Mouse (Mus musculus): ENCODE results near the gene Lif. TPM values are rescaled to one million over a fixed set of nuclear protein-coding genes. Genes with fewer than 3 reads are reported as not detected.

Lif gene
- polyA plus RNA-seq, 1 experiment from 2014 or later: 0.08 TPM

GRCm38 (mm10) chr11:4220443-4221400 lies 36.6 kb upstream of the Lif start:
- H3K9me3 ChIP-seq: no peaks in the 10 kb centered on the region
- H3K4me2 ChIP-seq (replicated peaks): no peak overlapping the region
- H3K36me3 ChIP-seq: peaks cover 13% of the 10 kb centered on the region
- WGBS: 52% methylated on average over 28 of the region's 28 CpGs
- no peak overlapping the region for H3K27ac ChIP-seq
- no peak for ATAC-seq (ENCODE audit: low FRiP score, low read depth)
- H3K27me3 ChIP-seq: peaks cover 27% of the 10 kb centered on the region
- H3K9ac ChIP-seq: no peak overlapping the region
- H3K4me1 ChIP-seq: peaks cover 21% of the 10 kb centered on the region
- no peak overlapping the region for H3K4me3 ChIP-seq

DNA sequence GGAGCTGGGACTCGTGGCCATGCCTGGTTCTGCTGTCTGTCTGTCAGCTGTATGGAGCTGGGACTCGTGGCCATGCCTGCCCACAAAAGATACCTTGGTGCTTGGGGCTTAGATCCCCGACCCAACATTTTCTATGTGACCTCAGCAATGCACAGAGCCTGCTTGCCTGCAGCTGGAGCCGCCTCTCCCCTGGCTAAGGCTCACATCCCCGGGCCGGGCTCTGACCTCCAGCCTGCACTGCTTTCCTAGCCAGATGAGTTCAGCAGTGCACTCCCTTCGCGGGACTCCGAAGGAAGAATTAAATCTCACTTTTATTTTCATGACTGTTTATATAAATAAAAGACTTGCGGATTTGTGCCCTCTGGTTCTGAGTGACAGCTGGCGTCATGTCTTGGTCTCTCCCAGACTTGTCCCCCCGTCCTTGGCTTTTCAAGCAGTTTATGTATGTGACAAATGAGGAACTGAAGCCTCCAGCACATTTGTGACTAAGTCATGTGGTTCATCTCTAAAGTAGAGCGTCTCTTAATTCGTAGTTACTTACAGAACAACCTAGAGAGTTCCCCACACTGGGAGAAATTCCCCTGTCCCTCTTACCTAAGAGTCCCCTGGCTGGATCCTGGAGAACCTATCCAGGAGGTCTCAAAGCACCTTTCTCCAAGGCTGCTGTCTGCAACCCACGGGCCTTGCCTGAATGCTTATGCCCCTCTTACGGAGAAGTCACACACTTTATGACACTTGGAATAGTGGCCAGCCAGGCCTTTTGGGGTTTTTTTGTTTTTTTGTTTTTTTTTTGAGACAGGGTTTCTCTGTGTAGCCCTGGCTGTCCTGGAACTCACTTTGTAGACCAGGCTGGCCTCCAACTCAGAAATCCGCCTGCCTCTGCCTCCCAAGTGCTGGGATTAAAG lies 35.1 kb upstream of the Lif start:
- peaks cover 27% of the 10 kb centered on the region for H3K27me3 ChIP-seq
- H3K4me1 ChIP-seq: peaks cover 21% of the 10 kb centered on the region
- H3K4me3 ChIP-seq: no peak overlapping the region
- H3K27ac ChIP-seq: no peak overlapping the region
- no peak for ATAC-seq (ENCODE audit: low FRiP score, low read depth)
- WGBS: 76% methylated on average over 17 of the region's 17 CpGs
- H3K36me3 ChIP-seq: no peaks in the 10 kb centered on the region
- no peaks in the 10 kb centered on the region for H3K9me3 ChIP-seq
- H3K4me2 ChIP-seq (replicated peaks): no peak overlapping the region
- no peak overlapping the region for H3K9ac ChIP-seq

GRCm38 (mm10) chr11:4223393-4224188 lies 33.8 kb upstream of the Lif start:
- Histone ChIP-seq H3K9me3 (no peaks in the 10 kb centered on the region), H3K27ac (no peak overlapping the region), H3K4me3 (no peak overlapping the region), H3K36me3 (no peaks in the 10 kb centered on the region), H3K27me3 (peaks cover 15% of the 10 kb centered on the region), H3K9ac (no peak overlapping the region), H3K4me2 (replicated peaks) (no peak overlapping the region), H3K4me1 (peaks cover 19% of the 10 kb centered on the region)
- WGBS: 24% methylated on average over 7 of the region's 7 CpGs
- ATAC-seq (ENCODE audit: low FRiP score, low read depth): no peak

- no peak overlapping the region for H3K4me2 ChIP-seq (replicated peaks)
- no peaks in the 10 kb centered on the region for H3K36me3 ChIP-seq
- H3K9ac ChIP-seq: no peak overlapping the region
- 29% methylated on average over 2 of the region's 2 CpGs for WGBS
- no peak for ATAC-seq (ENCODE audit: low FRiP score, low read depth)
- H3K27ac ChIP-seq: no peak overlapping the region
- H3K4me3 ChIP-seq: no peak overlapping the region
- peaks cover 15% of the 10 kb centered on the region for H3K4me1 ChIP-seq
- H3K27me3 ChIP-seq: peaks cover 8% of the 10 kb centered on the region
- no peaks in the 10 kb centered on the region for H3K9me3 ChIP-seq
Measured at GRCm38 (mm10) chr11:4224223-4224622, 33.1 kb upstream of the Lif start.

- WGBS: 76% methylated on average over 5 of the region's 5 CpGs
- H3K9ac ChIP-seq: no peak overlapping the region
- H3K27me3 ChIP-seq: no peaks in the 10 kb centered on the region
- ATAC-seq (ENCODE audit: low FRiP score, low read depth): no peak
- no peak overlapping the region for H3K4me2 ChIP-seq (replicated peaks)
- H3K27ac ChIP-seq: no peak overlapping the region
- H3K4me1 ChIP-seq: peaks cover 12% of the 10 kb centered on the region
- H3K36me3 ChIP-seq: no peaks in the 10 kb centered on the region
- no peak overlapping the region for H3K4me3 ChIP-seq
- no peaks in the 10 kb centered on the region for H3K9me3 ChIP-seq
Measured at GRCm38 (mm10) chr11:4226569-4227325, 30.6 kb upstream of the Lif start.

GRCm38 (mm10) chr11:4228463-4228862 lies 28.9 kb upstream of the Lif start:
- 32% methylated on average over 8 of the region's 8 CpGs for WGBS
- Histone ChIP-seq H3K9ac (no peak overlapping the region), H3K27me3 (no peaks in the 10 kb centered on the region), H3K4me1 (peaks cover 10% of the 10 kb centered on the region), H3K27ac (no peak overlapping the region), H3K9me3 (no peaks in the 10 kb centered on the region), H3K4me3 (no peak overlapping the region), H3K36me3 (no peaks in the 10 kb centered on the region), H3K4me2 (replicated peaks) (no peak overlapping the region)
- no peak for ATAC-seq (ENCODE audit: low FRiP score, low read depth)

DNA sequence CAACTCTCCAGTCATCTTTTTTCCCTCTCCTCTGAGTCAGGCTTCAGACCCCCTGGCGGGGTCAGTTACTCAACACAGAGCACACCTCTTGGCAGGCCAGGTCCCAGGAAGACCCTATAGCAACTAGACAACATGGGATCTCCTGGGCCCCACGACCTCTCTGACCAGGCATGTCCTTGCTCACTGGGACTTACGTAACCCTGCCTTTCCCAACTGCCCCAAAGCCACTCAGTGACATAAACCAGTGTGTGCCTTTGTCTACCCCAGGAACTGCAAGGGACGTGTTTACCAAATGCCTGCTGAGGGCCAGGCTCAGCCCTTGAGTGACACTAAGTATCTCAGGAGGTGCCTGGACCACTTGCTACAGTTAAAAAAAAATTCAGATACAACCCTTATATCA lies 27.5 kb upstream of the Lif start:
- H3K4me1 ChIP-seq: peaks cover 6% of the 10 kb centered on the region; the same call in 1 of the 2 replicates
- no peaks in the 10 kb centered on the region for H3K36me3 ChIP-seq
- no peak overlapping the region for H3K4me3 ChIP-seq
- no peaks in the 10 kb centered on the region for H3K9me3 ChIP-seq
- no peak overlapping the region for H3K9ac ChIP-seq
- no peak overlapping the region for H3K4me2 ChIP-seq (replicated peaks)
- WGBS: 69% methylated on average over 4 of the region's 4 CpGs
- no peak for ATAC-seq (ENCODE audit: low FRiP score, low read depth)
- H3K27ac ChIP-seq: no peak overlapping the region
- H3K27me3 ChIP-seq: no peaks in the 10 kb centered on the region

GRCm38 (mm10) chr11:4231435-4231834 lies 25.9 kb upstream of the Lif start:
- WGBS: 96% methylated on average over 2 of the region's 2 CpGs
- Histone ChIP-seq H3K9ac (no peak overlapping the region), H3K27ac (no peak overlapping the region), H3K4me1 (peaks cover 6% of the 10 kb centered on the region; the same call in 1 of the 2 replicates), H3K4me2 (replicated peaks) (no peak overlapping the region), H3K9me3 (no peaks in the 10 kb centered on the region), H3K36me3 (no peaks in the 10 kb centered on the region), H3K27me3 (no peaks in the 10 kb centered on the region), H3K4me3 (no peak overlapping the region)
- ATAC-seq (ENCODE audit: low FRiP score, low read depth): no peak

DNA sequence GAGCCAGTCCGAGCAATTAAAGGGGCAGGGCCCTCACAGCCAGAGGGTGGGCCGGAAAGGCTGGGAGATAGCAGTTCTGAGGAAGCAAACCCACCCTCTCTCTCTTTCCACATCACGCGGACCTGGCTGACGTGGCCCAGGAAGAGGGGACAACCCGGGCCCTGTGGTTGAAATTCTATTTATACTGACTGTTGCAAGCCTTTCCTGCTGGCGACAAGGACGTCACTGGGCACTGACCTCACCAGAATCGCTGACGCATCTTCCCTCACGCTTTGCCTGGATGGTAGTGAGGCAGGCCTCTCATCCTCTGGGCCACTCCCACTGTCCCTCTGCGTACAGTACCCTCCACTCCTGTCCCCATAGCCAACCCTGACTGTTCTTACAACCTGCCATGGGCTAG lies 24.7 kb upstream of the Lif start:
- 70% methylated on average over 12 of the region's 12 CpGs for WGBS
- H3K4me3 ChIP-seq: no peak overlapping the region
- ATAC-seq (ENCODE audit: low FRiP score, low read depth): no peak

DNA sequence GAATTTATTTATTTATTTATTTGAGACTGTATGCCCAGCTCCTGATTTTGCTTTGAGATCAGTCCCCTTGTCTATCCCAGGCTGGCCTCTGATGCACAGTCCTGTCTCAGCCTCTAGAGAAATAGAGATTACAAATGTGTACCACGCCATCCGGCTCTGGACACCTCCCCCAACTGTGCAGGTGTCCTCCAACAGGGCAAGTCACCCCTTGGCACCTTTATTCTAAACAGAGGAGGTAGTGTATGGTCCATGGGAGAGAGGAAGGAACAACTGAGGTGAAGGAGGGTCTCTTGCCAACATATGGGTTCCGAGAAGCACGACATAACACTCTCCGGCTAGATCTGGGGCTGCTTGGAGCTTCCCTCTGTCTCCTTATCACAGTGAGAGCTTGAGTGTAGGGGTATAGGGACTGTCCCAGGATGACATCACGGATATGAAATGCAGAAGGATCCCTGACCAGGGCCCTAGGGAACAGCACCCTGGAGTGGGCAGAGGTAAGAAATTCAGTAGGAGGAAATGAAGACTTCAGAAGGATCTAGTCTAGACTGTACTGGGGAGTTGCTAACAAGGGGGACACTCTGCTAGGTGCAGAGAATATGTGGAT lies 22.2 kb upstream of the Lif start:
- WGBS: 84% methylated on average over 6 of the region's 6 CpGs
- no peak for ATAC-seq (ENCODE audit: low FRiP score, low read depth)
- Histone ChIP-seq H3K27ac (no peak overlapping the region), H3K4me3 (no peak overlapping the region), H3K36me3 (no peaks in the 10 kb centered on the region), H3K27me3 (no peaks in the 10 kb centered on the region), H3K9me3 (no peaks in the 10 kb centered on the region), H3K9ac (no peak overlapping the region), H3K4me1 (no peaks in the 10 kb centered on the region), H3K4me2 (replicated peaks) (no peak overlapping the region)

More for the DNA sequence above, 24.7 kb upstream of the Lif start:
- Histone ChIP-seq H3K9ac (no peak overlapping the region), H3K4me2 (replicated peaks) (no peak overlapping the region), H3K4me1 (peaks cover 6% of the 10 kb centered on the region; the same call in 1 of the 2 replicates), H3K27ac (no peak overlapping the region), H3K36me3 (no peaks in the 10 kb centered on the region), H3K9me3 (no peaks in the 10 kb centered on the region), H3K27me3 (no peaks in the 10 kb centered on the region)
